Mouse (Mus musculus) Patski (cell line): ENCODE measurements around the gene Pycr1. TPM values are rescaled to one million over a fixed set of nuclear protein-coding genes. Genes with fewer than 3 reads are reported as not detected.

Experiments
- ATAC-seq: fragments of 100-300 bp; one replicate; pipeline ENCODE4 v1.8.0; 2021
- CTCF ChIA-PET: fragments of 350-600 bp; sonication (Branson Sonifier 250); formaldehyde crosslinking; loops from one replicate; lab custom pipeline; 2022; ENCODE audit warnings: inconsistent platforms; lab: Charles Lee
- POLR2A ChIA-PET: fragments of 350-600 bp; sonication (Branson Sonifier 250); formaldehyde crosslinking; loops from one replicate; lab custom pipeline; 2022; ENCODE audit warnings: antibody characterized with exemption, inconsistent platforms; lab: Charles Lee
- DNase-seq: peaks from one replicate; pipeline ENCODE4 v3.0.0-alpha.2; 2011; ENCODE audit warnings: low read depth, low spot score
- H3K27me3 ChIP-seq: fragments of 371-371 bp; one replicate; pipeline ENCODE4 v1.5.1; 2021
- CTCF ChIP-seq: fragments of 100-300 bp; IDR thresholded peaks from one replicate; pipeline ENCODE4 v1.5.1; 2021
- in situ Hi-C: fragments of 300-500 bp; cut with MboI; formaldehyde crosslinking; loops from 3 replicates; pipeline ENCODE4 v1.11.1; 2018; ENCODE audit warnings: low pct_unique_long_range_greater_than_20kb, mixed read lengths
- polyA plus RNA-seq: library from polyadenylated mRNA; unstranded; gene quantifications from one replicate; pipeline ENCODE4 v1.2.3, GENCODE M21; 2021

Pycr1 gene
- polyA plus RNA-seq, 1 experiment from 2014 or later, result 6.7 TPM

DNA sequence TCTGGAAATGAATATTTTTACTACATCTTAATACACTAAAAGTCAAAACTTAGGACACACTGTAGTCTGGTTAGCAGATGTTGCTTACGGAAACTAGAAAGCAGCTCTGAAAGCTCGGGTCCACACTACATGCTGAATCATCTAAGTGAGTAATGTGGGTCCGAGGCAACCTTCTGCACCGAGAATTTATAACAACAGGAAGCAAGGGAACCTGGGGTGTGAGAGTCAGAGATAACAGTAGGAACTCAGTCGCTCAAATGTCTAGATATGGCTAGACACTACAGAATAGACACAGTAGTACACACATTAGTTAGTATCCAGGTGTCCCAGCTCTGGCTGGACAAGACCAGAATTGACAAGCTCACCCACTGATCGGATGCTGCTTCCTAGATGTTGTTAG lies 55.0 kb downstream of the Pycr1 start:
- ATAC-seq, result no peak
- in situ Hi-C loops, result no loop called here
- ChIA-PET CTCF (no interaction called here), POLR2A (interaction anchor here (0.8 to 1.4 kb wide), 3 partner anchors 10 to 84 kb away, joined by 3 read pairs; partner anchors contain the start of genes Anapc11, Aspscr1 and P4hb)
- no peak for TF ChIP-seq CTCF
- H3K27me3 ChIP-seq, result no peaks in the 10 kb centered on the region
- DNase-seq, result no peak

Other genes starting within 250 kb of the Pycr1 start
- gene Nploc4, start 206.1 kb downstream of the Pycr1 start, polyA plus RNA-seq, result 69.2 TPM
- not detected for gene Tspan10, start 201.1 kb downstream of the Pycr1 start, polyA plus RNA-seq
- gene Pde6g, start 190.3 kb downstream of the Pycr1 start, polyA plus RNA-seq, result 0.24 TPM
- 14.4 TPM for gene Oxld1, start 185.7 kb downstream of the Pycr1 start, polyA plus RNA-seq
- 25.6 TPM for gene Ccdc137, start 185.7 kb downstream of the Pycr1 start, polyA plus RNA-seq
- gene Arl16, start 176.2 kb downstream of the Pycr1 start, polyA plus RNA-seq, result 36.3 TPM
- 172 TPM for gene Mrpl12, start 159.2 kb downstream of the Pycr1 start, polyA plus RNA-seq
- 41.2 TPM for gene Slc25a10, start 151.9 kb downstream of the Pycr1 start, polyA plus RNA-seq
- not detected for gene Gcgr, start 113.1 kb downstream of the Pycr1 start, polyA plus RNA-seq
- gene Mcrip1, start 94.0 kb downstream of the Pycr1 start, polyA plus RNA-seq, result 78.0 TPM
- not detected for gene Ppp1r27, start 92.6 kb downstream of the Pycr1 start, polyA plus RNA-seq
- gene P4hb, start 70.5 kb downstream of the Pycr1 start, polyA plus RNA-seq, result 661 TPM
- 439 TPM for gene Arhgdia, start 62.1 kb downstream of the Pycr1 start, polyA plus RNA-seq
- gene Alyref, start 45.4 kb downstream of the Pycr1 start, polyA plus RNA-seq, result 118 TPM
- 82.8 TPM for gene Anapc11, start 45.3 kb downstream of the Pycr1 start, polyA plus RNA-seq
- gene Npb, start 35.3 kb downstream of the Pycr1 start, polyA plus RNA-seq, result 0.59 TPM
- gene Pcyt2, start 25.8 kb downstream of the Pycr1 start, polyA plus RNA-seq, result 108 TPM
- gene Sirt7, start 18.5 kb downstream of the Pycr1 start, polyA plus RNA-seq, result 30.1 TPM
- gene Mafg, start 10.2 kb downstream of the Pycr1 start, polyA plus RNA-seq, result 54.6 TPM
- not detected for gene Myadml2, start 4.4 kb upstream of the Pycr1 start, polyA plus RNA-seq
- gene Notum, start 17.4 kb upstream of the Pycr1 start, polyA plus RNA-seq, result 0.21 TPM
- 54.9 TPM for gene Aspscr1, start 29.2 kb upstream of the Pycr1 start, polyA plus RNA-seq
- gene Cenpx, start 70.0 kb upstream of the Pycr1 start, polyA plus RNA-seq, result 21.7 TPM
- 50.6 TPM for gene Lrrc45, start 70.2 kb upstream of the Pycr1 start, polyA plus RNA-seq
- gene Rac3, start 77.7 kb upstream of the Pycr1 start, polyA plus RNA-seq, result 10.0 TPM
- 17.2 TPM for gene Dcxr, start 83.5 kb upstream of the Pycr1 start, polyA plus RNA-seq
- gene Cbr2, start 88.3 kb upstream of the Pycr1 start, polyA plus RNA-seq, result 17.0 TPM
- 57.8 TPM for gene Hmga1b, start 119.0 kb upstream of the Pycr1 start, polyA plus RNA-seq
- gene Rfng, start 140.4 kb upstream of the Pycr1 start, polyA plus RNA-seq, result 17.1 TPM
- gene Gps1, start 140.5 kb upstream of the Pycr1 start, polyA plus RNA-seq, result 138 TPM
- 46.0 TPM for gene Dus1l, start 152.6 kb upstream of the Pycr1 start, polyA plus RNA-seq
- gene Fasn, start 180.8 kb upstream of the Pycr1 start, polyA plus RNA-seq, result 139 TPM